Mouse (Mus musculus): Measurements from ENCODE around the gene Ptbp3.

DNA sequence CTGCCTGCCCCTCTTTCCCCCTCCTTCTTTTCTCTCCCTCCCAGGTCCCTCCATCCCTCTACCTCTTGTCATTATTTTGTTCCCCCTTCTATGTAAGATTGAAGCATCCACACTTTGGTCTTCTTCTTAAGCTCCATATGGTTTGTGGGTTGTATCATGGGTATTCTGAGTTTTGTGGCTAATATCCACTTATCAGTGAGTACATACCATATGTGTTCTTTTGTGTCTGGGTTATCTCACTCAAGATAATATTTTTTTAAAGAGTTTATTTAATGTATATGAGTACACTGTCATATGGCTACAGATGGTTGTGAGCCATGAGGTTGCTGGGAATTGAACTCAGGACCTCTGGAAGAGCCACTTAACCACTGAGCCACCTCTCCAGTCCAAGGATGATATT is 38.8 kb downstream of the Ptbp3 start:
- TF ChIP-seq USF1 (IDR thresholded peaks at IDR 0.05; ENCODE audit: low read depth) (no peak), CTCF (IDR thresholded peaks at IDR 0.05; ENCODE audit: control insufficient read depth, insufficient read depth, insufficient read length) (no peak), MAX (IDR thresholded peaks at IDR 0.05) (no peak), MYOG (IDR thresholded peaks at IDR 0.05; ENCODE audit: control insufficient read depth, extremely low read depth, insufficient read length) (no peak)
